In the genomic region with DNA sequence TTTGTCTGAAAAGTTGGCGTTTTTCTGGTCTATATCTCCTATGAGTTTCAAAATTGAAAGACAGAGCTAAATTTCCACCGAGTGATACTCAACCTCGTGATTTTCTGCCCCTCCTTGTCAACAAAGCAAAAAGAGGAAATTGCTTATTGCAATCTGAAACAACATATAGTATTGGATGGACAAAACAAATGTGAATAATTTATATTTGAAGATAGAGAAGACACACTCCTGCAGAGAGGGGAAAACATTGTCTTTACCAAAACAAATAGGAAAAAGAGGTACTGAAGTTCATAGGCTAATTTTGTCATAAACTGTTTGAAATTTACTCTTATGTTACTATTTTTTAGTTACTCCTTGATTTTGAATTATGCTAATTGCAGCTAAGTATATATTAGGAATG, we compare ENCODE assay signal across 37 mouse cellular contexts. TPM values are rescaled to one million over a fixed set of nuclear protein-coding genes. Genes with fewer than 3 reads are reported as not detected.
"Had no signal": no experiment of that assay in that cellular context is flagged by ENCODE, and none has a peak within 500 bp of the region (broad histone marks: within the 10 kb centered on the region; RNA-seq: fewer than 3 reads in every experiment).

A gene (minus strand): TSS at position 101 of the 400 bp plus-strand sequence.

RNA-seq across cellular contexts. Expression of the gene that starts here (rescaled TPM):
- total RNA-seq: heart, postnatal 4 days; hematopoietic stem cell, adult 5-6 weeks; hindbrain, postnatal 0 days; layer of hippocampus, adult 18-20 months; layer of hippocampus, adult 2 months; layer of hippocampus, adult 8-10 months; layer of hippocampus, postnatal 10 days; layer of hippocampus, postnatal 14 days; layer of hippocampus, postnatal 25 days; layer of hippocampus, postnatal 36 days; left cerebral cortex, adult 18-20 months; left cerebral cortex, adult 2 months had no signal
- polyA plus RNA-seq: heart, embryonic 10.5 days; heart, embryonic 11.5 days; heart, embryonic 12.5 days; heart, embryonic 13.5 days; heart, embryonic 14.5 days; heart, embryonic 15.5 days; heart, embryonic 16.5 days; heart, postnatal 0 days; hindbrain, embryonic 10.5 days; hindbrain, embryonic 11.5 days; hindbrain, embryonic 12.5 days; hindbrain, embryonic 13.5 days; hindbrain, embryonic 14.5 days; hindbrain, embryonic 15.5 days; hindbrain, embryonic 16.5 days; hindbrain, postnatal 0 days; inflammation-experienced regulatory T-cells, adult 6 months; intestine, embryonic 14.5 days; intestine, embryonic 15.5 days; intestine, embryonic 16.5 days; intestine, postnatal 0 days; kidney, embryonic 14.5 days; kidney, embryonic 15.5 days; kidney, embryonic 16.5 days; kidney, postnatal 0 days; large intestine, adult 2 months had no signal
